Mouse (Mus musculus) liver, adult 2 months (tissue): ENCODE measurements around the gene Twist2. TPM values are rescaled to one million over a fixed set of nuclear protein-coding genes. Genes with fewer than 3 reads are reported as not detected.
A peak's percentile ranks its signal among the peaks of the same experiment; 100 is the strongest.

Experiments used
- DNase-seq: peaks from one replicate; pipeline ENCODE4 v3.0.0-alpha.2; 2011; ENCODE audit warnings: low read depth, low spot score; ENCODE audit errors: extremely low read depth
- H3K27ac ChIP-seq: fragments of 200-500 bp; replicated peaks from 2 replicates; pipeline ENCODE4 v1.5.1; 2012; ENCODE audit warnings: low read depth, mild to moderate bottlenecking, control low read depth, inconsistent platforms, low read length; ENCODE audit not compliant: insufficient read depth
- H3K27me3 ChIP-seq: fragments of 200-500 bp; 2 replicates; pipeline ENCODE4 v1.6.1; 2012; ENCODE audit warnings: mild to moderate bottlenecking, moderate library complexity, low read length, inconsistent platforms; ENCODE audit not compliant: control insufficient read depth, insufficient read depth
- H3K36me3 ChIP-seq: fragments of 200-500 bp; 2 replicates; pipeline ENCODE4 v1.6.1; 2012; ENCODE audit warnings: low read length, inconsistent platforms; ENCODE audit not compliant: control insufficient read depth, insufficient read depth
- H3K4me1 ChIP-seq: fragments of 200-500 bp; 2 replicates; pipeline ENCODE4 v1.6.1; 2011; ENCODE audit warnings: low read length; ENCODE audit not compliant: control insufficient read depth, insufficient read depth
- H3K4me3 ChIP-seq: fragments of 200-500 bp; 2 replicates; pipeline ENCODE4 v1.5.1; 2011; ENCODE audit warnings: low read depth, mild to moderate bottlenecking, control low read depth, low read length, moderate library complexity; ENCODE audit not compliant: insufficient read depth
- H3K79me2 ChIP-seq: fragments of 200-500 bp; 2 replicates; pipeline ENCODE4 v1.6.1; 2012; ENCODE audit warnings: inconsistent platforms, mild to moderate bottlenecking, low read length, moderate library complexity; ENCODE audit not compliant: control insufficient read depth, insufficient read depth
- H3K9ac ChIP-seq: fragments of 200-500 bp; 2 replicates; pipeline ENCODE4 v1.6.1; 2012; ENCODE audit warnings: low read depth, mild to moderate bottlenecking, control low read depth, inconsistent platforms, low read length
- CTCF ChIP-seq: fragments of 200-500 bp; IDR thresholded peaks from 2 replicates; pipeline ENCODE4 v1.5.1; 2011; ENCODE audit warnings: low read depth, low read length, control low read depth
- POLR2A ChIP-seq: fragments of 200-500 bp; IDR thresholded peaks from 2 replicates; pipeline ENCODE4 v1.6.1; 2011; ENCODE audit warnings: low read length, control low read depth; ENCODE audit not compliant: insufficient read depth; ENCODE audit errors: extremely low read depth
- WGBS: fragments of 180-500 bp; shearing (Covaris S2); methylation state at CpG from one replicate; pipeline ENCODE4 v1.1.7; 2018; 5-methylcytosine and 5-hydroxymethylcytosine counted together
- polyA plus RNA-seq: library from polyadenylated mRNA; depleted of rRNA; stranded (reverse); fragments of >200 nt; gene quantifications from 2 replicates; pipeline ENCODE4 v1.2.3, GENCODE M21; 2012
- total RNA-seq: library from RNA; depleted of rRNA; stranded (reverse); fragments of >200 nt; gene quantifications from 2 replicates; pipeline ENCODE4 v1.2.3, GENCODE M21; 2014

The Twist2 gene
- total and polyA plus RNA-seq, 2 experiments: 0.16 TPM; not detected in 1

GRCm38 (mm10) chr1:91760140-91760986 is 40.9 kb upstream of the Twist2 start:
- Histone ChIP-seq H3K27me3 (no peaks in the 10 kb centered on the region), H3K9ac (no peak overlapping the region), H3K4me1 (no peaks in the 10 kb centered on the region), H3K27ac (no peak overlapping the region), H3K4me3 (no peak overlapping the region), H3K36me3 (no peaks in the 10 kb centered on the region), H3K79me2 (no peaks in the 10 kb centered on the region)
- 82% methylated on average over 14 of the region's 14 CpGs for WGBS
- TF ChIP-seq POLR2A: no peak
- no peak for DNase-seq

- no peak overlapping the region for H3K4me3 ChIP-seq
- no peaks in the 10 kb centered on the region for H3K79me2 ChIP-seq
- 52% methylated on average over 12 of the region's 12 CpGs for WGBS
- TF ChIP-seq CTCF (no peak), POLR2A (no peak)
- no peak overlapping the region for H3K27ac ChIP-seq
- no peaks in the 10 kb centered on the region for H3K36me3 ChIP-seq
- H3K27me3 ChIP-seq: no peaks in the 10 kb centered on the region
- H3K9ac ChIP-seq: no peak overlapping the region
- DNase-seq: no peak
- H3K4me1 ChIP-seq: no peaks in the 10 kb centered on the region
These were observed 38.7 kb upstream of the Twist2 start for GRCm38 (mm10) chr1:91762528-91763091.

GRCm38 (mm10) chr1:91770221-91770624 is 31.0 kb upstream of the Twist2 start:
- Histone ChIP-seq H3K79me2 (no peaks in the 10 kb centered on the region), H3K4me3 (no peak overlapping the region), H3K36me3 (no peaks in the 10 kb centered on the region), H3K27me3 (no peaks in the 10 kb centered on the region; the same call in 1 of the 2 replicates), H3K4me1 (no peaks in the 10 kb centered on the region; the same call in 1 of the 2 replicates), H3K9ac (no peak overlapping the region), H3K27ac (no peak overlapping the region)
- WGBS: 14% methylated on average over 12 of the region's 12 CpGs
- DNase-seq: peak; percentile 8
- TF ChIP-seq POLR2A (no peak), CTCF (no peak)

GRCm38 (mm10) chr1:91770676-91771075 is 30.6 kb upstream of the Twist2 start:
- no peak for DNase-seq
- Histone ChIP-seq H3K4me3 (no peak overlapping the region), H3K36me3 (no peaks in the 10 kb centered on the region), H3K79me2 (no peaks in the 10 kb centered on the region), H3K4me1 (no peaks in the 10 kb centered on the region; the same call in 1 of the 2 replicates), H3K27ac (no peak overlapping the region), H3K27me3 (no peaks in the 10 kb centered on the region; the same call in 1 of the 2 replicates), H3K9ac (no peak overlapping the region)
- WGBS: 5% methylated on average over 10 of the region's 10 CpGs
- TF ChIP-seq POLR2A (no peak), CTCF (no peak)

- H3K79me2 ChIP-seq: no peaks in the 10 kb centered on the region
- no peak overlapping the region for H3K9ac ChIP-seq
- H3K36me3 ChIP-seq: no peaks in the 10 kb centered on the region
- WGBS: 68% methylated on average over 5 of the region's 5 CpGs
- no peak for DNase-seq
- no peak overlapping the region for H3K4me3 ChIP-seq
- no peak overlapping the region for H3K27ac ChIP-seq
- no peaks in the 10 kb centered on the region for H3K4me1 ChIP-seq
- TF ChIP-seq POLR2A: no peak
- TF ChIP-seq CTCF: no peak
- no peaks in the 10 kb centered on the region for H3K27me3 ChIP-seq
These were observed 24.3 kb upstream of the Twist2 start for GRCm38 (mm10) chr1:91776928-91777327.

GRCm38 (mm10) chr1:91779819-91780218 is 21.4 kb upstream of the Twist2 start:
- H3K27ac ChIP-seq: no peak overlapping the region
- no peaks in the 10 kb centered on the region for H3K79me2 ChIP-seq
- no peaks in the 10 kb centered on the region for H3K4me1 ChIP-seq
- no peak for TF ChIP-seq POLR2A
- no peak for TF ChIP-seq CTCF
- no peak overlapping the region for H3K4me3 ChIP-seq
- no peak overlapping the region for H3K9ac ChIP-seq
- no peaks in the 10 kb centered on the region for H3K27me3 ChIP-seq
- no peak for DNase-seq
- no peaks in the 10 kb centered on the region for H3K36me3 ChIP-seq
- WGBS: 77% methylated on average over 4 of the region's 4 CpGs
